Mouse (Mus musculus) midbrain, postnatal 0 days (tissue): Measurements from ENCODE around the gene Egfem1. TPM values are rescaled to one million over a fixed set of nuclear protein-coding genes. Genes with fewer than 3 reads are reported as not detected.
A peak's percentile ranks its signal among the peaks of the same experiment; 100 is the strongest.

ENCODE experiments used
- ATAC-seq: fragments of 200-750 bp; cut with Nextera tagmentation; 2 replicates; pipeline ENCODE4 v1.8.0; 2017; ENCODE audit warnings: moderate number of reproducible peaks, mild to moderate bottlenecking, moderate TSS enrichment, moderate library complexity; ENCODE audit not compliant: low FRiP score
- DNase-seq: peaks from one replicate; pipeline ENCODE4 v3.0.0-alpha.2; 2015; ENCODE audit warnings: low spot score
- H3K27ac ChIP-seq: fragments of 300-500 bp; sonication (generic); 2 replicates; pipeline ENCODE4 v1.5.1; 2014; ENCODE audit warnings: low read depth, mild to moderate bottlenecking, low read length, mixed read lengths
- H3K27me3 ChIP-seq: fragments of 300-500 bp; sonication (generic); 2 replicates; pipeline ENCODE4 v1.6.1; 2014; ENCODE audit warnings: low read length, control low read depth, mixed read lengths; ENCODE audit not compliant: insufficient read depth
- H3K36me3 ChIP-seq: fragments of 300-500 bp; sonication (generic); 2 replicates; pipeline ENCODE4 v1.6.1; 2014; ENCODE audit warnings: low read length, control low read depth, mixed read lengths; ENCODE audit not compliant: insufficient read depth
- H3K4me1 ChIP-seq: fragments of 300-500 bp; sonication (generic); 2 replicates; pipeline ENCODE4 v1.6.1; 2014; ENCODE audit warnings: mild to moderate bottlenecking, control low read depth, antibody characterized with exemption, low read length, mixed read lengths; ENCODE audit not compliant: insufficient read depth
- H3K4me2 ChIP-seq: fragments of 300-500 bp; sonication (generic); 2 replicates; pipeline ENCODE4 v1.6.1; 2014; ENCODE audit warnings: low read depth, mild to moderate bottlenecking, low read length, mixed read lengths; ENCODE audit not compliant: poor library complexity, severe bottlenecking
- H3K4me3 ChIP-seq: fragments of 300-500 bp; sonication (generic); 2 replicates; pipeline ENCODE4 v1.5.1; 2014; ENCODE audit warnings: low read depth, mild to moderate bottlenecking, low read length, moderate library complexity
- H3K9ac ChIP-seq: fragments of 300-500 bp; sonication (generic); replicated peaks from 2 replicates; pipeline ENCODE4 v1.6.1; 2014; ENCODE audit warnings: mild to moderate bottlenecking, low read length, moderate library complexity, mixed read lengths; ENCODE audit not compliant: poor library complexity, severe bottlenecking
- H3K9me3 ChIP-seq: fragments of 300-500 bp; sonication (generic); 2 replicates; pipeline ENCODE4 v1.6.1; 2016; ENCODE audit warnings: low read length, control low read depth
- CTCF ChIP-seq: IDR thresholded peaks from 2 replicates; pipeline ENCODE4 v1.5.1; 2016; ENCODE audit warnings: antibody characterized with exemption, mild to moderate bottlenecking
- WGBS: fragments of 180-500 bp; shearing (Covaris S2); extraction: QIAGEN DNeasy Blood & Tissue Kit; methylation state at CpG from one replicate; pipeline ENCODE4 v1.1.7; 2014; 5-methylcytosine and 5-hydroxymethylcytosine counted together
- polyA plus RNA-seq: library from polyadenylated mRNA; unstranded; fragments of >200 nt; fragmentation: Nextera tagmentation; extraction: Ambion mirVana; gene quantifications from 2 replicates; pipeline ENCODE4 v1.2.1, GENCODE M21; 2015
- total RNA-seq: library from RNA; depleted of rRNA; stranded (reverse); fragments of >200 nt; gene quantifications from 2 replicates; pipeline ENCODE4 v1.2.3, GENCODE M21; 2014

The Egfem1 gene
- total and polyA plus RNA-seq, 2 experiments from 2014 or later = 5.2 to 12.5 TPM

GRCm38 (mm10) chr3:29639819-29640218 is 558.0 kb downstream of the Egfem1 start:
- no peak for TF ChIP-seq CTCF
- H3K9ac ChIP-seq = no peak overlapping the region

GRCm38 (mm10) chr3:29666796-29667195 is 585.0 kb downstream of the Egfem1 start:
- no peak for ATAC-seq
- H3K27me3 ChIP-seq = no peaks in the 10 kb centered on the region
- no peaks in the 10 kb centered on the region for H3K4me1 ChIP-seq
- H3K27ac ChIP-seq = no peak overlapping the region
- H3K36me3 ChIP-seq = no peaks in the 10 kb centered on the region
- H3K4me2 ChIP-seq = no peak overlapping the region
- H3K9me3 ChIP-seq = no peaks in the 10 kb centered on the region
- TF ChIP-seq CTCF = no peak
- no peak overlapping the region for H3K4me3 ChIP-seq
- H3K9ac ChIP-seq = no peak overlapping the region
- WGBS = 82% methylated on average over 2 of the region's 2 CpGs
- DNase-seq = no peak

More at GRCm38 (mm10) chr3:29639819-29640218, 558.0 kb downstream of the Egfem1 start:
- H3K27me3 ChIP-seq = no peaks in the 10 kb centered on the region
- WGBS = 73% methylated on average over 2 of the region's 2 CpGs
- no peak overlapping the region for H3K4me2 ChIP-seq
- no peak overlapping the region for H3K4me3 ChIP-seq
- ATAC-seq (no peak), DNase-seq (no peak)
- no peaks in the 10 kb centered on the region for H3K36me3 ChIP-seq
- no peaks in the 10 kb centered on the region for H3K9me3 ChIP-seq
- no peak overlapping the region for H3K27ac ChIP-seq
- H3K4me1 ChIP-seq = no peaks in the 10 kb centered on the region

GRCm38 (mm10) chr3:29689367-29690285 is 607.8 kb downstream of the Egfem1 start:
- ATAC-seq = 0 out of 2 replicates have a peak, but pooled peaks have one; percentile 60

DNA sequence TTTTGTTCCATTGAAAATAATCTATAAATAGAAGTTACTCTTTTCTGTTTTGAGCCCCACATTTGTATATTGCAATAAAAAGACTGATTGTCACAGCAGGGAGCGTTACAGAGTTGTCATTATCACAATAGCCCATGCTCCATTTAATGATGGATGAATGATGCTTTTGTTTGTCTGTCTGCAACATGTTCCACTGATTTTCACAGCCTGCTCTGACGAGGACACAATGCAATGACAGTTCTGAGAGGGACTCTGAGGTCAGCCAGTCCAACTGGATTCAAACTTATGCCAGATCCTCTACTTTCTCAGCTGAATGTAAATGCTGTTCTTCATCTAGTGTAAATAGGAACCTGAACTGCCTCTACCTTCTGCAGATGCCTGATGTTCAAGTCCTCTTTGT is 619.3 kb downstream of the Egfem1 start:
- Histone ChIP-seq H3K4me3 (no peak overlapping the region), H3K27me3 (no peaks in the 10 kb centered on the region), H3K9ac (no peak overlapping the region), H3K36me3 (no peaks in the 10 kb centered on the region), H3K4me2 (no peak overlapping the region), H3K4me1 (no peaks in the 10 kb centered on the region), H3K9me3 (no peaks in the 10 kb centered on the region), H3K27ac (no peak overlapping the region)
- WGBS = 18% methylated on average over 2 of the region's 2 CpGs
- no peak for ATAC-seq
- DNase-seq = peak; percentile 27
- TF ChIP-seq CTCF = no peak

More at GRCm38 (mm10) chr3:29689367-29690285, 607.8 kb downstream of the Egfem1 start:
- DNase-seq = peak; percentile 55
- Histone ChIP-seq H3K4me3 (no peak overlapping the region), H3K27me3 (no peaks in the 10 kb centered on the region), H3K4me2 (no peak overlapping the region), H3K9me3 (no peaks in the 10 kb centered on the region), H3K9ac (no peak overlapping the region), H3K27ac (no peak overlapping the region; the same call in 1 of the 2 replicates), H3K36me3 (no peaks in the 10 kb centered on the region), H3K4me1 (no peaks in the 10 kb centered on the region)
- 36% methylated on average over 8 of the region's 8 CpGs for WGBS
- TF ChIP-seq CTCF = no peak

- no peak for DNase-seq
- TF ChIP-seq CTCF = no peak
- 93% methylated on average over 2 of the region's 2 CpGs for WGBS
- Histone ChIP-seq H3K4me2 (no peak overlapping the region), H3K4me3 (no peak overlapping the region), H3K9me3 (no peaks in the 10 kb centered on the region), H3K27ac (no peak overlapping the region), H3K36me3 (no peaks in the 10 kb centered on the region), H3K9ac (no peak overlapping the region), H3K4me1 (no peaks in the 10 kb centered on the region), H3K27me3 (no peaks in the 10 kb centered on the region)
- ATAC-seq = no peak
Observed at GRCm38 (mm10) chr3:29706816-29707215, 625.0 kb downstream of the Egfem1 start.

- no peak overlapping the region for H3K4me3 ChIP-seq
Observed at GRCm38 (mm10) chr3:29707467-29707866, 625.6 kb downstream of the Egfem1 start.

More at GRCm38 (mm10) chr3:29707467-29707866, 625.6 kb downstream of the Egfem1 start:
- WGBS = 92% methylated on average over 1 of the region's 1 CpGs
- no peaks in the 10 kb centered on the region for H3K4me1 ChIP-seq
- no peak overlapping the region for H3K4me2 ChIP-seq
- H3K36me3 ChIP-seq = no peaks in the 10 kb centered on the region
- H3K9ac ChIP-seq = no peak overlapping the region
- no peaks in the 10 kb centered on the region for H3K9me3 ChIP-seq
- no peak overlapping the region for H3K27ac ChIP-seq
- TF ChIP-seq CTCF = no peak
- no peak for ATAC-seq
- no peaks in the 10 kb centered on the region for H3K27me3 ChIP-seq
- no peak for DNase-seq
